8 mouse cellular contexts compared by ENCODE assay signal in genomic region chr11:75231756-75232155, GRCm38 (mm10). TPM values are rescaled to one million over a fixed set of nuclear protein-coding genes. Genes with fewer than 3 reads are reported as not detected.
DNase-seq lines count a peak whose midpoint lies in the region; ATAC-seq and TF ChIP-seq lines count a peak whose summit lies in the region.

No protein-coding gene starts in this region.

- H3K27ac ChIP-seq in forebrain, embryonic 10.5 days: no peak overlapping the region
- no peak overlapping the region for H3K27ac ChIP-seq in forebrain, embryonic 15.5 days (replicated peaks)
- no peak overlapping the region for H3K27ac ChIP-seq in stomach, postnatal 0 days (replicated peaks)

- no peaks in the 10 kb centered on the region for H3K9me3 ChIP-seq in forebrain, embryonic 10.5 days
- no peaks in the 10 kb centered on the region for H3K9me3 ChIP-seq in forebrain, embryonic 15.5 days
- H3K9me3 ChIP-seq in stomach, postnatal 0 days (ENCODE audit: control insufficient read depth, low read length): no peaks in the 10 kb centered on the region

- H3K4me2 ChIP-seq in forebrain, embryonic 15.5 days (replicated peaks): no peak overlapping the region
- no peak overlapping the region for H3K4me2 ChIP-seq in stomach, postnatal 0 days (replicated peaks; ENCODE audit: low read depth)

- no peak for TF ChIP-seq EP300 in stomach, postnatal 0 days (optimal IDR thresholded peaks at IDR 0.05)

- WGBS in forebrain, embryonic 10.5 days: 6% methylated on average over 7 of the region's 7 CpGs
- WGBS in forebrain, embryonic 15.5 days: 8% methylated on average over 7 of the region's 7 CpGs
- WGBS in stomach, postnatal 0 days: 12% methylated on average over 7 of the region's 7 CpGs

- no peak overlapping the region for H3K4me3 ChIP-seq in forebrain, embryonic 10.5 days
- no peak overlapping the region for H3K4me3 ChIP-seq in forebrain, embryonic 15.5 days
- H3K4me3 ChIP-seq in stomach, postnatal 0 days (ENCODE audit: low read depth, low read length): no peak overlapping the region

- ATAC-seq in forebrain, embryonic 15.5 days (replicated peaks): no peak
- ATAC-seq in stomach, postnatal 0 days (ENCODE audit: low FRiP score, low TSS enrichment): peak; percentile 76

- H3K36me3 ChIP-seq in forebrain, embryonic 10.5 days (replicated peaks): no peaks in the 10 kb centered on the region
- no peaks in the 10 kb centered on the region for H3K36me3 ChIP-seq in forebrain, embryonic 15.5 days
- H3K36me3 ChIP-seq in stomach, postnatal 0 days (ENCODE audit: control insufficient read depth, insufficient read depth, low read length): no peaks in the 10 kb centered on the region

- H3K9ac ChIP-seq in forebrain, embryonic 15.5 days (replicated peaks): no peak overlapping the region
- no peak overlapping the region for H3K9ac ChIP-seq in stomach, postnatal 0 days (ENCODE audit: low read length)

- H3K4me1 ChIP-seq in forebrain, embryonic 10.5 days: peaks cover 28% of the 10 kb centered on the region
- H3K4me1 ChIP-seq in forebrain, embryonic 15.5 days: peaks cover 4% of the 10 kb centered on the region; the same call in 1 of the 2 replicates
- no peaks in the 10 kb centered on the region for H3K4me1 ChIP-seq in stomach, postnatal 0 days (replicated peaks; ENCODE audit: control insufficient read depth, insufficient read depth)

- DNase-seq in forebrain, embryonic 10.5 days (ENCODE audit: extremely low spot score, low spot score): peak; percentile 73
- DNase-seq in MEL-GATA-1-ER (ENCODE audit: extremely low read depth, low read depth): peak; percentile 40
- peak; percentile 78 to 80 for DNase-seq in cerebellum, adult 18-20 months
- peak; percentile 42 to 50 for DNase-seq in gastrocnemius, postnatal 36 days
- peak; percentile 84 for DNase-seq in kidney, postnatal 10 days
- peak; percentile 76 for DNase-seq in lung, postnatal 25 days (ENCODE audit: low spot score)
- DNase-seq in stomach, postnatal 0 days (ENCODE audit: low spot score): peak; percentile 87

- intact Hi-C loops in gastrocnemius, postnatal 36 days (cut with DNase I): loop anchor here (2.0 to 5.0 kb wide), 2 partner anchors 39 to 61 kb away; partner anchors contain the start of gene Rtn4rl1

- H3K27me3 ChIP-seq in forebrain, embryonic 10.5 days (ENCODE audit: poor library complexity, severe bottlenecking): peaks cover 52% of the 10 kb centered on the region
- H3K27me3 ChIP-seq in forebrain, embryonic 15.5 days: peaks cover 4% of the 10 kb centered on the region; the same call in 1 of the 2 replicates
- no peaks in the 10 kb centered on the region for H3K27me3 ChIP-seq in stomach, postnatal 0 days (ENCODE audit: control insufficient read depth, insufficient read depth, low read length)

- TF ChIP-seq CTCF in stomach, postnatal 0 days (IDR thresholded peaks at IDR 0.05; ENCODE audit: low read depth): peak; percentile 89

RNA-seq across cellular contexts. Expression of gene Rtn4rl1, which starts 38.2 kb away (rescaled TPM):
- polyA plus RNA-seq in forebrain, embryonic 10.5 days (2016; fragmentation: Nextera tagmentation; extraction: Ambion mirVana): 1.1 and 1.3 TPM in 2 replicates
- 5.6 and 6.9 TPM in 2 replicates for polyA plus RNA-seq in forebrain, embryonic 15.5 days (2015; fragmentation: Nextera tagmentation; extraction: Ambion mirVana)
- total RNA-seq in gastrocnemius, postnatal 36 days (2021): 1 to 10 TPM; 1.0 TPM
- 2.1 and 2.9 TPM in 2 replicates for polyA plus RNA-seq in stomach, postnatal 0 days (2015; fragmentation: Nextera tagmentation; extraction: Ambion mirVana)

RNA-seq across cellular contexts. Expression of gene Dph1, which starts 40.7 kb away (rescaled TPM):
- polyA plus RNA-seq in forebrain, embryonic 10.5 days (2016; fragmentation: Nextera tagmentation; extraction: Ambion mirVana): 29.5 TPM in 2 replicates
- 14.8 and 16.2 TPM in 2 replicates for polyA plus RNA-seq in forebrain, embryonic 15.5 days (2015; fragmentation: Nextera tagmentation; extraction: Ambion mirVana)
- total RNA-seq in gastrocnemius, postnatal 36 days (2021): 1 to 10 TPM; 4.9 to 5.2 TPM
- polyA plus RNA-seq in stomach, postnatal 0 days (2015; fragmentation: Nextera tagmentation; extraction: Ambion mirVana): 15.2 and 15.8 TPM in 2 replicates

RNA-seq across cellular contexts. Expression of gene Ovca2, which starts 53.1 kb away (rescaled TPM):
- 33.6 and 34.0 TPM in 2 replicates for polyA plus RNA-seq in forebrain, embryonic 10.5 days (2016; fragmentation: Nextera tagmentation; extraction: Ambion mirVana)
- polyA plus RNA-seq in forebrain, embryonic 15.5 days (2015; fragmentation: Nextera tagmentation; extraction: Ambion mirVana): 15.4 and 21.6 TPM in 2 replicates
- total RNA-seq in gastrocnemius, postnatal 36 days (2021): 1 to 10 TPM; 2.4 to 3.0 TPM
- polyA plus RNA-seq in stomach, postnatal 0 days (2015; fragmentation: Nextera tagmentation; extraction: Ambion mirVana): 19.3 and 20.2 TPM in 2 replicates
